Mouse (Mus musculus): ENCODE results near the gene Tchp.

The Tchp gene

DNA sequence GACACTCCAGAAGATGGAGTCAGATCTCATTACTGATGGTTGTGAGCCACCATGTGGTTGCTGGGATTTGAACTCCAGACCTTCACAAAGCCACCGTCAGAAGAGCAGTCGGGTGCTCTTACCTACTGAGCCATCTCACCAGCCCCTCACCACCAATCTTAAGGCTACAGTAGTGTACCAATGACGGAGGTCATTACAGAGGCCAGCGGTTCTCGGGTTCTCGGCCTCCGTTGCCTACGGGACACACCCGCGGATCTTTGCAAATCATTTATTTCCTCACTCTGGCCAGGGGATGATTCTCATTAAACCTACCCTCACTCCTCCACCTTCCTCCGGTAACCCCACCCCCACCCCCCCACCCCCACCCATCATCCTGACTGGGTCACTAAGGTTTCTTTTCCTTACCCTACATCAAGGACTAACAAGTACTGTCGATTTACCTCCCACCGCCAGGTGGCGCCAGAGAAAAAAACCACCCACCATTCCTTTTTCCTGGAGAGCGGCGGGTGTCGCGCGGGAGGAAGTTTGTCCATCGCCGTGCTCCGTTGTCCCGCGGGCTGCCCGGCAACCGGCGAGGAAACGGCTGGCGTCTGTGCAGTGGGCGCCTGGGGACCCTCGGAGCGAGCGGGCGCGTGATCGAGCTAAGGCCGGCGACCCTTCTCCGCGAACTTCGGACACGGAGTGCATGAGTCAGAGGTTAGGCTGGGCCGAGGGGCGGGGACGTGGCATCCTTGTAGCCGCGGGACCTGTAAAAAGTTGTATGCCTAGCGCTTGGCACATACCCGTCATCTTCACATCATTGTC lies at the start of gene Tchp:
Gene Tchp (plus strand): TSS at position 496 of the 804 bp plus-strand sequence.
- DNase-seq (ENCODE audit: low spot score in 2 of 2): peak; percentile 88 to 91

DNA sequence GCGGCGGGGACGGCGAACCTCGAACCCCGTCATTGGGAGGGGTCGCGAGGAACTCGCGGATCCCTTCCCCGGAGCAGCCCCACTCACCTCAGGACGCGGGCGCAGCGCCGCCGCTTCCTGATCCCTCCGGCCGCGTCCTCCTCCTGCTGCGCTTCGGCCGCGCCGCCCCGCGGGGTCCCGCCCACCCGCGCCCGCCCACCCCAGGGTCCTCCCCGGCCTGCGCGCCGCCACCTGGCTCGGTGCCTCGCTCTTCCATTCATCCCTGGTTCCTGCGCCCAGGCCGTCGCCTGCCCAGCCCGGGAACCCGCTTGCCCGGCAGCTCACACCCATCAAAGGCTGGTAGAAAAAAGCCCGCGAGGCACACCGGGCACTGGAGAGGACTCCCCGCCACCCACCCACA lies 49.3 kb upstream of the Tchp start, which contains the start of gene Trpv4:
Gene Trpv4 (minus strand): TSS at position 167 of the 400 bp plus-strand sequence.
- no peak for DNase-seq (ENCODE audit: low spot score in 2 of 2)

DNA sequence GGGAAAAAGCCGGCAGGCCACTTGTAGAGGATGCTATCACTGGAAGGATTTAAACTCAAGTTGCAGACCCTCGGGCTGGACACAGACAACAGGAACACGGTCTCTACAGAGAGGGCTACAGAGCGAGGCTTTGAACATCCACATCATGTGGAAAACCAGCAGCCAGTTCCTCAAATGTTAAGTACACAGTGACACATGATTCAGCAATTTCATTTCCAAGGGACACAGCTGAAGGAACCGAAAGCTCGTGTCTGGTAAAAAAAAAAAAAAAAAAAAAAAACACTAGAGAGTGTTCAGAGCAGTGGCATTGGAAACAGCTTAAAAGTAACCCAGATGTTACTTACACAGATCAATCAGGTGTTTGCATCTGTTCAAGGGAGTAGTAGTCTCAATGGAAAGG lies 46.5 kb upstream of the Tchp start:
- DNase-seq (ENCODE audit: low spot score in 2 of 2): no peak

DNA sequence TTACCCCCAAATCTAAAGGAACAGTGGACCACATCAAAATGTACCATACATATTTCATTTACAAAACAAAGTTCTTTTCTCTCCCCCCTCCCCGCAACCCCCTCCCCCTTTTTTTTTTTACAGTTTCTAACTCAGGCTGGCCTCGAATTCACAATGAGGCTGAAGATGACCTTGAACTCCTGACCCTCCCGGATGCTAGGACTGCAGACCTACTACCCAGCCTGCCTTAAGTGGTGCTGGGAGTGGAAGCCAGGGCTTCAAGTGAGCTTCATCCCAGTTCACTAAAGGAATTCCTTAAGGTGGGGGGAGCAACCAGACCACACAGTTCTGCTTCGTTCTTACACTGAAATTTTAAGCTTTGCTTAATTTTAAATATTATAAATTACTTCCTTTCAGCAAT lies 43.4 kb upstream of the Tchp start:
- no peak for DNase-seq (ENCODE audit: low spot score in 2 of 2)

DNA sequence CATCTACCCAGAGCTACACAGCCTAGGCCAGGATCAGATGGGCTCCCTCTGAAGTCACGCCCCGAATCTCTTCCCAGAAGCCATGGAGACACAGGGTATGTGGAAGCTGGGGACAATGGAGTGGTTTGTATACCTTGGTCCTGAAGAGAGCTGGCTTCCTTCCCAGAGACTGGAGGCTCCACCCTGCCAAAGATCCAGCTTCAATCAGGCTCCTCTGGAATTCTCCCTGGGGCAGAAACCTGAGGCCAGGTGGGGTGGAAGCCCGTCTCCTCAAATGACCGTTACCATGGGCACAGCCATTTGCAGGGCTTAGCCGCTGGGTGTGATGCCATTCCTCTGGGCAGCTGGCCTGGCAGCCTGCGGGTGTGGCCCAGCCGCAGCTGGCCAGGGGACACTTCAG lies 42.8 kb upstream of the Tchp start:
- no peak for DNase-seq (ENCODE audit: low spot score in 2 of 2)

DNA sequence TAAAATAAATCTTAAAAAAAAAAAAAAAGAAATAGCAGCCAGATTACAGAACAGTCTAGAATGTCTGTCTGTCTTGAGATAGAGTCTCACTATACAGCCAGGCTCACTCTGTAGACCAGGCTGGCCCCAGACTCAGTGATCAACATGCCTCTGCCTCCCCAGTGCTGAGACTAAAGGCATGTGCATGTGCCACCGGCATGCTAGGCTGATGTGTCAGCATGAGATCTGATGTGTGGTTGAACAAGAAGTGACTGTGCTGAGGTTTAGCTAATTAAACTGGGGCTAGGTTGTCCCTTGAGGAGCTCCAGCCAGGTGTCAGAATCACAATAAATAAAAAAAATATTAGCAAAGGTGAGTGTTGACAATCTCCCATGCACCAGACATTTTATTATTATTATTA lies 40.9 kb upstream of the Tchp start:
- no peak for DNase-seq (ENCODE audit: low spot score in 2 of 2)

DNA sequence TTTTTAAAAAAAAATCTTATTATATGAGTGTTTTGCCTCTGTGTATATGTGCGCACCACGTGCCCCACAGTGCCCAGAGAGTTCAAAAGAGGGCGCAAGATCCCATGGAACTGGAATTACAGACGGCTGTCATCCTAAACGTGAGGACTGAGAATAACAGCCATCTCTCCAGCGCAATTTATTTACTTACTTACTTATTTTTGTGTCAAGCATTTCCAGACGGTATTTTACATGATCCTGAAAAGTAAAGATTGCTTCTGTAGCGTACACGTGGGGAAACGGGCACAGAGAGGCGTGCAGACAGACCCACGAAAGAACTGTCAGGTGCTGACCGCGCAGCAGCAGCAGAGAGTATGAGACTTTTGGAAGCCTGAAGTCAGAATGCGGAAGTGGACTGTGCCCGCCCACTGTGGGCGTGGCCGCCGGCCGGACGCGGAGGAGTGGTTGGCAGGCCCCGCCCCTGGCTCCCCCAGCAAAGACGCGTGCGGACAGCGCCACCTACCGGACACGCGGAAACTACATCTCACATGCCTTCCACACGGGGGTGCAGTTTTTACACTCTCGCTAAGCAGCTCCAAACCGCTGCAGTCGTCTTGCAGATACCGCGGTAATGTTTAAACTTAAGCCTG lies 40.2 kb upstream of the Tchp start:
- DNase-seq (ENCODE audit: low spot score in 2 of 2): peak; percentile 97 to 98

DNA sequence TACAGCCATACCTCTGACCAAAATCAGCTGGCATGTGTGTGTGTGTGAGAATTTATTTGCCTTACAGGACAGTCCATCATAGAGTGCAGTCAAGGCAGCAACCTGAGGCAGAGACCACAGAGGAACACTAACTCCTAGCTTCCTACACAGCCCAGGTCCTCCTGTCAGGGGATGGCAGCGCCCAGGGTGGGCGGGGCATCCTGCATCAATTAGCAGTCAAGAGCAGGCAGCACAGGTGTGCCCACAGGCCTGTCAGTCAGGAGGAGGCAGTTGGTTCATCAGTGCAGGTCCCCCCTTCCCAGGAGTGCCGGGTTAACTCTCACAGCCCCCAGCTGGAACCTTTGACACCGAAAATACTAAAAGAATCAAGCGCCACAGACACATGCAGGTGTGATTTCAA lies 38.5 kb upstream of the Tchp start:
- no peak for DNase-seq (ENCODE audit: low spot score in 2 of 2)

DNA sequence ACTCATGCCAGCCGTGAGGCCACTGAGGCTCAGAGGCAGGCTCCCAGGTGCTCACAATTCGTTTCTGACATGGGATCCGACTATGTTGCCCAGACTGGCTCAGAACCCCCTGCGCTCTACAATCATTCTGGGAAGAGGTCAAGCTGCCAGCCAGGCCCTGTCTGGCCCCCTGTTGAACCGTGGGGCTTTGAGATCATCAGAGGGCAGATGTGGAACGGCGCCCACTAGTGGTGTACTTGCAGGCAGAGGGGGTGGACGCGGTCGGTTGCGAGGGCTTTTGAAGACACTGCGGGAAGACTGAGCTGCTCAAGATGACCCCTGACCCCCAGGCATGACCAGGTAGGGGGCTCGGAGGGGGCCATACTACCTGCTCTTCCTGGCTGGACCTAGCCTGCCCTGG lies 34.4 kb upstream of the Tchp start:
- DNase-seq (ENCODE audit: low spot score in 2 of 2): no peak

DNA sequence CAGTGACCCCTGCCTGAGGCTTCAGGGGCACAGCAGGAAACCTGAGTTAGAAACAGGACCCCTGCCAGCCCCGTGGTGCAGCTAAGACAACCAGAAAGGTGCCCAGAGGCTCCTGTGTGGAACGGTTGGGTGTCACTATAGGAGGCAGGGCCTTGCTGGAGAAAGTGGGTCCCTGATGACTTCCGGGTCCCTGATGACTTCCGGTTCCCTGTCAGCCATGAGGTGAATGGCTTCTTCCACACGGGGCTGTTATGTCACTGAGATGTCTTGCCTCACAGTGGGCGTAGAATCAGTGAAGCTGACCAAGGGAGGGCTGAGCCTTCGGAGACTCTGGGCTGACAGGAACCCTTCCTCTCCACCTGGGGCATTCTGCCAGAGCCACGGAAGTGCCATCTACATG lies 33.0 kb upstream of the Tchp start:
- no peak for DNase-seq (ENCODE audit: low spot score in 2 of 2)

DNA sequence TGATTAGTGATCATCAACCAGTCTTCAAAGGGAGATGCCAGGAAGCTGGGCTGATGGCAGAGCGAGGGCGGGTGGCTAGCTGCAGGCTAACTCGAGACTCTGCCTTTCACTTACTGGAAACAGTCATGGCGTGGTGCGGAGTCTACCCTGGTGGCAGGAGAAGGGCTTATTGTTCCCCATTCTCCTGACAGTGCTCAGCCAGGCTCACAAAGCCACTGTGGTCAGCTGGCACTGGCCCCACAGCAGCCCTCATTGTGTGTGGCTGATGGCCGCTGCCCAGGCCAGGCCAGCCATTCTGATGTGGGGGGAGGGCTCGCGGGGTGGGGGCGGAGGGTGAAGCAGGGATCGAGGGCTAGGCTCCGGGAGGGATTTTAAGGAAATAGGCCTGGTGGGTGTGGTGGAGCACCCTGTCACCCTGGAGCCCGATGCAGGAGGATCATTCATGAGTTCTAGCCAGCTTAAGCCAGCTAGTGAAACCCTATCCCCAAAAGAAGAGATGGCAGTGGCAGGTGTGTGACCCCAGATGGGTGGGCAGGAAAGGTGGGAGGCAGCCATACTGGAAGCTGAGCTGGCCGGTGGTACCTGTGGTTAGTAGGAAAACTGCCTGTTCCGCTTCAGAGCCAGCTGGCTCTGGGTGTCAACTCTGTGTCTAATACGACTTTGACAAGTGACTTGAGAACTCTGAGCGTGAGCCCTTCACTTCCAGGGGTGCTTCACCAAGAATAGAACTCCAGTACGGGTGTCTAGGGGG lies 27.5 kb upstream of the Tchp start:
- peak in 1 of 2 experiments; percentile 19 for DNase-seq (ENCODE audit: low spot score in 2 of 2)

DNA sequence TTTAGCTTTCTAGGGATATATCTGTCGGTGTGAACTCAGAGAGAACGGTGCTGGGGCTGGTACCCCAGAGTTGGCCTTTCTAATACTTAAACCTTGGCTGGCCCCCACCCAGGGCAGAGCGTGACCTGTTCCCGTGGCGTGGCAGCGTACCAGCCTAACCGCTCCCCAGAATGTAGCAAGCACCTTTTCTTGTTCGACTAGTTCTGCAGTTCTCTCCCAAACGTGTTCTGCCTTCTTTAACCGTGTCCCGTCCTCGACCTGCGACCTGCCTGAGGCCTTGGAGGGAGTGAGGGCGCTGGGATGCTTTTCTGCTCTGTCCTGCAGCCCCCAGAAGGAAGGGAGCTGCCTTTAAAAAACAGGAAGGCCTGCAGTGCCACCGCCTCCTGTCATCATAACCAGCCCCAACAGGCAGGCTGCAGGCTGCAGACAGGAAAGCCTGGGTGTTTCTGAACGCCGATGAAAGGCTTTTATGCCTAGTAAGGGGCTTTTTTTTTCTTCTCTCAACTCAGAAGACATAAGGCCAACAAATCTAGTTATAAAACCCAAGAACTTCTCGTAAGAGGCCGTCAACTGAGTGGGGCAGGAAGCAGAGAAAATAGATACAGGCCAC lies 26.8 kb upstream of the Tchp start:
- DNase-seq (ENCODE audit: low spot score in 2 of 2): peak; percentile 30 to 34

DNA sequence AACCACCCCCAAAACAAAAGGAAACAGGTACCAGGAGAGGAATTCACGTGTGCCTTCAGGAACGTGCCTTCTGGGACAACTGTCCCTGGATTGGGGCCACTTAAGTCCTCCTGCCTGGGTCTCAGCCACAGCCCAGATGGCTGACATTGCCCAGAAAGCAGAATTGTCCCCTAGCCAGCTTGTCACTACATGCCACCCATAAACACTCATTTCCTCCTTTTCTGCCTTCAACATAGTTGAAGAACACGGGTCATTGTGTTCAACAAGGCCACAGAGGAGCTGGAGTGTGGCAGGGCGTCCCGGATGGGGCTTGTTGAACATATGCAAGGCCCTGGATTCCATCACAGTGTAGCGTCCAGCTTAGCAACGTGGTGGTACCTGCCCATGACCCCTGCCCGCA lies 25.8 kb upstream of the Tchp start:
- DNase-seq (ENCODE audit: low spot score in 2 of 2): peak; percentile 36 to 40

DNA sequence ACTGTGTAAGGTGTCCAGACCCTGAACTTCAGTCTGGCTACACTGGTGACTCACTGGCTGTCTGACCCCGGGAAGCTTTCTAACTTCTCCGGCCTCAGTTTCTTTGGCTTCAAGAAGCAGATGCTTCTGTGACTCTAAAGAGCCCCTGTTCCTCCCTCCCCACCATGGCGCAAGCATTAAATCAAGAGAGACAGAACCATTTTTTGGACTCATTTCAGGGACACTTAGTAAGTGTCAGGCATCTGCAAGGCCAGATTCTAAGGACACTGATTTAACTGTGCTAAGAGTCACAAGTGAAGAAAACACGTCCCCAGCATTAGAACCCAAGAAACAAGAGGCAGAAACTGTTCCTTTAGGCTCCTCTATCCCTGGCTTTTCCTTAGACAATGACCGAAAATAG lies 21.6 kb upstream of the Tchp start:
- no peak for DNase-seq (ENCODE audit: low spot score in 2 of 2)

DNA sequence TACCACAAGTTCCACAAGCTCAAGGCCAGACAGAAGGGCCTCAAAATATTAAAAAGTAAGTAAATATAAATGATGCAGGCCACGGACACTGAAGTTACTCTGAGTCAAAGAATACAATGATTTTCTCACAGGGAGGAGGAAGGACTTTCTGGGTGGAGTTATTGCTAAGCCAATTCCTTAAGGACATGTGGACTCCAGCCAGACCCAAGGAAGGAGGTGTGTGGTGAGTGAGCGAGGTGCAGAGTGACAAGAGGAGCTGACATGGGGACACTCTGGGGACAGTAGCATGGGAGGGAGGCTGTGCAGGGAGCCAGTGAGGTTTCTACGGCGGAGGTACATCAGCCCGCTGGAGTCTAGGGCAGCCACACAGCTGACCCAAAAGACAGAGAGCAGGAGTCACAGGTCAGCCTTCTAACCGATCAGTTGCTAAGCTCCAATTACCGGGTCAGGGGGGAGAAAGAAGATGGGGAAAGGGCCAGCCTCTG lies 20.8 kb upstream of the Tchp start:
- DNase-seq (ENCODE audit: low spot score in 2 of 2): no peak

DNA sequence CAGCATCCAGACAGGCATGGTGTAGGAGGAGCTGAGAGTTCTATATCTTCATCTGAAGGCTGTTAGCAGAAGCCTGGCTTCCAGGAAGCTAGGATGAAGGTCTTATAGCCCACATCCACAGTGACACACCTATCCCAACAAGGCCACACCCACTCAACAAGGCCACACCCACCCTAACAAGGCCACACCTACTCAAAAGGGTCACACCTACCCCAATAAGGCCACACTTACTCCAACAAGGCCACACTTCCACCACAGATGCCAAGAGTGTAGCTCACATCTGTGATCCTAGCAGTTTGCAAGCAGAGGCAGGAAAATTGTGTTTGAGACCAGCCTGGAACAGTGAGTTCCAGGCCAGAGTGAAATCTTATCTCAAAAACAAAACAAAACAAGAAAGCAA lies 19.7 kb upstream of the Tchp start:
- no peak for DNase-seq (ENCODE audit: low spot score in 2 of 2)

DNA sequence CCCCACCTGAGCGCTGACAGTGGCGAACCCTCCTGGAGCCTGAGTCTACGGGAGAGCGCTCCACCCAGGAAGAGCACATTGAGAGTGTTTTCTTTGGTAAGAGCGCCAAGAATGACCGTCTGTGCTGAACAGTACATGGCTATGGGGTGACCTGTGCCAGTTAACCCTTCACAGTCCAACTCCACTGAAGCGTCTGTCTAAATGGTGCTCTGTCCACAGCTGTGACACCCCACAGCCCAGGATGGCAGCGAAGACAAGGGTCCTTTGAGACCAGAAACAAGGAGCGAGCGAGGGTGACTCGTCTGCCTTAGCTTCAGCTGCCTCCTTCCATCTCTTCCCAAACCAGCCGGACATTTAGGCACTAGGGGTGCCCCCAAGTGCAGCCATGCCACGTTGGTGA lies 18.9 kb upstream of the Tchp start:
- no peak for DNase-seq (ENCODE audit: low spot score in 2 of 2)

DNA sequence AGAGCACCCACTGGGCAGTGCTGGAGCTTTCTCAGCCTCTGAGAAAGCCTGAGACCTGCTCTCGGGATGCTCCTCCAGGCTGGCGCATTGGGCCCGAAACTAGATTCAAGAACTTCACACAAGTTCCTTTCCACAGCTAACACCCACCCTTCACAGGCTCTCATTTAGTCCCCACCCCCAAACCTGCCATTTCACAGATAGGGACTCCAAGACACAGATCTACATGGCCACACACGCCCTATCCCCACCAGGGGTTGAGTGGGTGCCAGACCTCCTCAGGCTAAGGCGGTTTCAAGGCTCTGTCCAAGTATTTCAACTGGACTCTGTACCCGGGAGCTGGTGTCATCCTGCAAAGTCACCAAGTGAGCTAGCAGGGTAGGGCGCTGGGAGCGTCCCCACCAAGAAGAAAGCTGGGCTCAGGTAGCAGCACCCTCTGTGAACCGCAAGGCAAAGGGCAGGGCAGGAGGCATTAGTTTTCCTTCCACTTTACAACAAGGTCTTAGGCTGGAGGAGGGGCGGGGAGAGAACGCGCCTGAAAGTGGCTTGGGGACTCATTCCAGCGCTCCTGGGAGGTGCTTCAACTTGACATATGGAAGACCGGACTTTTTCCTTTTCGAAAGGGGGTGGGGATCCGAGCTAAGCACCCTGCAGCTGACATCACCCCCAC lies 17.7 kb upstream of the Tchp start:
- peak; percentile 39 to 41 for DNase-seq (ENCODE audit: low spot score in 2 of 2)

DNA sequence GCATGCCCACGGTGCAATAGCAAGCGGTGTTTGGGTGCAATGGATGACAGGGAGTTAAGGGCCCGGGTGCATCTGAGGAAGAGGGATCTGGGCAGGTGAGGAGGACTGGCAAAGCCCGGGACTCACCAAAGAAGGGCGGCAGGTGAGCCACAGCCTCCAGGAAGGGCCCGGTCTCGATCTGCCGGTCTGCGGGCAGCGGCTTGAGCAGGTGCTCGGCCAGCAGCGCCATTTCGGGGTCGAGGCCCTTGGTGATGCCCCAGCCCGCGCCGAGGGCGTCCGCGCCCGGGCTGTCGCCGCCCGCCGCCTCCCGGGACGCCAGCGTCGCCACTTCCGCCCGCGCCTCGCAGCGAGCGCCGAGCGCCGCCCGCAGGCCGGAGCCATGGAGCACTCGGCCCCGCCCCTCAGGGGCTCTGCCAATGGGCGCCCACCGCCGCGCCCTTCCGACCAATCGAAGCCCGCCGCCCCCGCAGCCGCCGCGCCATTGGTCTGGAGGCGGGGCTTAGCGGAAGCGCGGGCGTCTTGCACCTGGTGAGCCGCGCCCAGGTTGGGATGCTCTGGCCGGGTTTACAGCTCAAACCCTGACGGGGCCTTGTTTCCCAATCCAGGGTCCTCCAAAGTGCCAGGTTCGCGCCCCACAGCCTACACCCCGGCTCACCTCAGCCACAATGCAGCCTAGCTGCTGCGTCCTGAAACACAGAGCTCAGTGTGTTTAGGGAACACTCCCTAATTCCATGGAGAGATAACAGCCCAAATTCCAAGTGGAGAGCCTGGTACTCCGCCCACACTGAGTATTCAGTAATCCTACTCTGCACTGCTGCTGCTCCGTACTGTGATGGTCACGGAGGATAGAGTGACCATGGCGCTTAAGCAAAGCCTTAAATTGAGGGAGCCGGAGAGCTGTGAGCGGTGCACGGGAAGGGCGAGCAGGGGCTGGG lies 16.7 kb upstream of the Tchp start, which contains the start of gene Gltp:
Gene Gltp (minus strand): TSS at position 352 of the 935 bp plus-strand sequence.
- DNase-seq (ENCODE audit: low spot score in 2 of 2): peak; percentile 95 to 96

DNA sequence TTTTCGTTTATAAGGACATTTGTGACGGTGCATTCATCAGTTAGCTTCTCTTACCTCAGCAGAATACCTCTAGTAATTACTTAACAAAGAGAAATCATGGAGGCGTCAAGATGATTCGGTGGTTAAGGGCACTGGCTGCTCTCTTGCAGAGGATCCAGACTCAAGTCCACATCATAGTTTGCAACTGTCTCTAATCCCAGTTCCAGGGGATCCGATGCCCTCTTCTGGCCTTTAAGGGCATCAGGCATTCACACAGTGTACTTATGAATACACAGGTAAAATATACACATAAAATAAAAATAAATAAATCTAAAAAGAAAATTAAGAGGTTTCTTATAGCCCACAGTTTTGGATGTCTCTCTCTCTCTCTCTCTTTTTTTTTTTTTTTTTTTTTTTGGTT lies 11.8 kb upstream of the Tchp start:
- no peak for DNase-seq (ENCODE audit: low spot score in 2 of 2)
